Mouse (Mus musculus) myocyte (in vitro differentiated cells): ENCODE data around the gene Adamts8. TPM values are rescaled to one million over a fixed set of nuclear protein-coding genes. Genes with fewer than 3 reads are reported as not detected.

ENCODE experiments used
- H3K27me3 ChIP-seq: one replicate; pipeline ENCODE4 v1.6.1; 2011; ENCODE audit not compliant: control insufficient read depth, insufficient read depth, insufficient read length
- H3K36me3 ChIP-seq: one replicate; pipeline ENCODE4 v1.6.1; 2011; ENCODE audit not compliant: control insufficient read depth, insufficient read depth
- H3K4me2 ChIP-seq: one replicate; pipeline ENCODE4 v1.6.1; 2011; ENCODE audit warnings: low read depth, control low read depth
- H3K4me3 ChIP-seq: one replicate; pipeline ENCODE4 v1.5.1; 2011; ENCODE audit warnings: mild to moderate bottlenecking, control low read depth, moderate library complexity
- H3K79me2 ChIP-seq: one replicate; pipeline ENCODE4 v1.6.1; 2011; ENCODE audit not compliant: control insufficient read depth, insufficient read depth
- H3ac ChIP-seq: one replicate; pipeline ENCODE4 v1.6.1; 2011; ENCODE audit not compliant: control insufficient read depth, insufficient read length
- CEBPB ChIP-seq: IDR thresholded peaks from 2 replicates; pipeline ENCODE4 v1.6.1; 2011; ENCODE audit warnings: mild to moderate bottlenecking, moderate library complexity; ENCODE audit not compliant: poor library complexity, insufficient read depth, severe bottlenecking
- E2F4 ChIP-seq: IDR thresholded peaks from one replicate; pipeline ENCODE4 v1.6.1; 2011; ENCODE audit warnings: mild to moderate bottlenecking, control low read depth, moderate library complexity; ENCODE audit not compliant: insufficient read depth
- MAX ChIP-seq: IDR thresholded peaks from one replicate; pipeline ENCODE4 v1.6.1; 2011; ENCODE audit warnings: low read depth, mild to moderate bottlenecking, control low read depth
- MYOD1 ChIP-seq, 3 experiments: IDR thresholded peaks; one replicate each; pipeline ENCODE4 v1.6.1; 2011; ENCODE audit warnings: control low read depth in 2 of 3, low read depth in 2 of 3, mild to moderate bottlenecking in 2 of 3, moderate library complexity in 1 of 3; ENCODE audit not compliant: insufficient read length in 2 of 3, control insufficient read depth in 1 of 3
- MYOG ChIP-seq, 3 experiments: IDR thresholded peaks; one replicate each; pipeline ENCODE4 v1.6.1; 2011; ENCODE audit warnings: control low read depth in 2 of 3, low read depth in 2 of 3, mild to moderate bottlenecking in 2 of 3; ENCODE audit not compliant: insufficient read length in 2 of 3, control insufficient read depth in 1 of 3, insufficient read depth in 1 of 3
- POLR2A ChIP-seq: IDR thresholded peaks from one replicate; pipeline ENCODE4 v1.6.1; 2011; ENCODE audit warnings: low read depth, mild to moderate bottlenecking, control low read depth, moderate library complexity; ENCODE audit not compliant: insufficient read length
- POLR2AphosphoS2 ChIP-seq: IDR thresholded peaks from one replicate; pipeline ENCODE4 v1.6.1; 2011; ENCODE audit warnings: low read depth, control low read depth; ENCODE audit not compliant: insufficient read length
- REST ChIP-seq: IDR thresholded peaks from one replicate; pipeline ENCODE4 v1.6.1; 2011; ENCODE audit warnings: mild to moderate bottlenecking, control low read depth, moderate library complexity; ENCODE audit not compliant: insufficient read depth, insufficient read length
- SRF ChIP-seq: IDR thresholded peaks from one replicate; pipeline ENCODE4 v1.6.1; 2011; ENCODE audit warnings: low read depth; ENCODE audit not compliant: control insufficient read depth, insufficient read length
- TCF12 ChIP-seq: IDR thresholded peaks from one replicate; pipeline ENCODE4 v1.6.1; 2011; ENCODE audit warnings: mild to moderate bottlenecking, control low read depth; ENCODE audit not compliant: poor library complexity, insufficient read depth, severe bottlenecking
- TCF3 ChIP-seq: IDR thresholded peaks from one replicate; pipeline ENCODE4 v1.6.1; 2011; ENCODE audit warnings: low read depth, control low read depth; ENCODE audit not compliant: insufficient read length
- USF1 ChIP-seq: IDR thresholded peaks from one replicate; pipeline ENCODE4 v1.6.1; 2011; ENCODE audit warnings: low read depth, mild to moderate bottlenecking, control low read depth, moderate library complexity
- polyA plus RNA-seq: library from polyadenylated mRNA; unstranded; fragments of >200 nt; fragmentation: generic; extraction: Trizol; gene quantifications from one replicate; pipeline ENCODE4 v1.2.1, GENCODE M21; 2012; ENCODE audit warnings: missing spikeins

The Adamts8 gene
- polyA plus RNA-seq, 1 experiment: not detected

DNA sequence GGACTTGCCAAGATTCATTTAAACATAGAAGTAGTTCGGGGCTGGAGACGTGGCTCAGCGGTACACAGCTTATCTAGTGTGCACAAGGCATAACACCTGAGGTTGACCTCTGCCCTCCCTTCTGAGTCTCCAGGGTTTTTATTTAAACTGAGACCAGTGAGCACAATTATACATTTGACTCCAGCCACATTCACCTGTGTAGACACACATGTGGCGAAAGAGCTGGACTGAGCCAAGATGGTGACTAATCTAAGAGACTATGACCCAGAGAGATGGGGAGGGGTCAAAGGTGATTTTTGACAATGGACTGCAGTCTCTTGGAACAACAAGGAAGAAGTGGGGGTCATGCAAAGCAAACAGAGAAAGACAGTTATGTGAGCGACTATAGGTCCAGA, 34.1 kb upstream of the Adamts8 start:
- Histone ChIP-seq H3K36me3 (no peaks in the 10 kb centered on the region), H3K4me3 (no peak overlapping the region), H3ac (no peak overlapping the region), H3K4me2 (no peak overlapping the region), H3K79me2 (no peaks in the 10 kb centered on the region), H3K27me3 (no peaks in the 10 kb centered on the region)
- TF ChIP-seq MYOG (IDR thresholded peaks at IDR 0.05; ENCODE audit: control insufficient read depth in 1 of 3, insufficient read depth in 1 of 3, insufficient read length in 2 of 3, low read depth in 2 of 3): no peak
- no peak for TF ChIP-seq MAX
- no peak for TF ChIP-seq USF1
- TF ChIP-seq MYOD1 (IDR thresholded peaks at IDR 0.05; ENCODE audit: control insufficient read depth in 1 of 3, insufficient read length in 2 of 3, low read depth in 2 of 3): no peak
- no peak for TF ChIP-seq TCF12
- no peak for TF ChIP-seq REST
- TF ChIP-seq E2F4: no peak
- no peak for TF ChIP-seq POLR2A
- TF ChIP-seq SRF: no peak
- no peak for TF ChIP-seq POLR2AphosphoS2

DNA sequence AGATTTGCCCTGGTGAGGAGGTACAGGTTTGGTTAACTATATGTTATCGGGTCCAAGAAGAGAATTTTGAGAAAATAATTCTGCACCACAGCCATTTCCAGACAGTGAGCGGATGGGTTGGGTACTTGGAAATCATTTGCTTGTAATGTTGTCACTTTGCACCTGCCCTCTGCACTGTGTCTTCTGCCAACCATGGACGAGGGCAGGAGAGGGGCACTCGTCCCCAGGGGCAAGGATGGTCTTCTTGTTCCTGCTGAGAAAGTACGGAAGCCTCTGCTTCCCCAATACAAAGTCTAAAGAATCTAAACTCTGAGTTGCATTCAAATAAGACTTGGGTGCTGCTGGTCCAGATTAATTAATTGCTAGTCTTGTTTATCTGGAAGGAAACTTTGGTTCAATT, 33.4 kb upstream of the Adamts8 start:
- no peak overlapping the region for H3ac ChIP-seq
- H3K27me3 ChIP-seq: no peaks in the 10 kb centered on the region
- H3K4me3 ChIP-seq: no peak overlapping the region
- no peak overlapping the region for H3K4me2 ChIP-seq
- H3K36me3 ChIP-seq: no peaks in the 10 kb centered on the region
- no peak for TF ChIP-seq MAX
- no peak for TF ChIP-seq REST
- no peak for TF ChIP-seq TCF12
- TF ChIP-seq TCF3: no peak
- H3K79me2 ChIP-seq: no peaks in the 10 kb centered on the region

DNA sequence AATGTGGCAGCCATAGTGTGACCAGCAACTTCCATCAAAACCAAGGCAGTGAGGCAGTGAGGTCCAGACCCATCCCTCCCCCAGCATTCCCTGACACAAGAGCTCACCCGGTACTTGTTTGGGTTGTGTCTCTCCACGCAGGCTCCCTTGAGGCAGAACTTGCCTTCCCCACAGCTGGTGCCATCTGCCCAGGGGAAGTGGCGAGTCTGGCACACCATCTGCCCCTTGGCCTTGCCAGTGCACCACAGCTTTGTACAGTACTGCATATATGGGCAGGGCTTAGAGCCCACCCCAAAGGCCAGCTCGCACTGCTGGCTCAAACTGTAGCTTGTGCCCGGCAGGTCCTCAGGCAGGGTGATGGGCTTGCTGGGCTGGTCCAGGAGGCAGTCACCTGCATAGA, 31.9 kb upstream of the Adamts8 start:
- H3K79me2 ChIP-seq: no peaks in the 10 kb centered on the region
- H3K4me2 ChIP-seq: no peak overlapping the region
- H3ac ChIP-seq: no peak overlapping the region
- no peak overlapping the region for H3K4me3 ChIP-seq
- no peaks in the 10 kb centered on the region for H3K36me3 ChIP-seq
- no peak for TF ChIP-seq MYOG (IDR thresholded peaks at IDR 0.05; ENCODE audit: control insufficient read depth in 1 of 3, insufficient read depth in 1 of 3, insufficient read length in 2 of 3, low read depth in 2 of 3)
- TF ChIP-seq POLR2A: no peak
- TF ChIP-seq POLR2AphosphoS2: no peak
- no peak for TF ChIP-seq REST
- TF ChIP-seq E2F4: no peak
- TF ChIP-seq TCF3: no peak
- no peak for TF ChIP-seq CEBPB
- TF ChIP-seq MAX: no peak
- TF ChIP-seq MYOD1 (IDR thresholded peaks at IDR 0.05; ENCODE audit: control insufficient read depth in 1 of 3, insufficient read length in 2 of 3, low read depth in 2 of 3): no peak
- TF ChIP-seq USF1: no peak
- no peak for TF ChIP-seq TCF12
- TF ChIP-seq SRF: no peak
- H3K27me3 ChIP-seq: no peaks in the 10 kb centered on the region

DNA sequence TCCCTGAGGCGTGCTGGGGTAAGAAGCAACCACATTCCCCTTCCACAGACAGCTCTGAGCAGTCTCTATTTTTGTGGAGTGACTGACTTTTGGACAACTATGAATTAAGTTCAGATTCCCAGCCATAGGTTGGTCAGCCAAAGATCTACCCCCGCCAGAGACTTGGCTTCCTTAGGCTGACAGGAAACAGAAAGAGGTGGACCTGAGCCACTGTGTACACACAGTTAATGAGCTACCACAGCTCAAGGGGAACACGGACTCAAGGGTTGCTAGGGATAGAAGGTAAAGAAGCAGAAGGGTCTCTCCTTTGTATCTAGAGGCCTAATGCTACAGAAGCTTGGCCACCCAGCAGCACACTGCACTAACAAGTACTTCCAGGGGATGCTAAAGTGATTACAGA, 30.2 kb upstream of the Adamts8 start:
- Histone ChIP-seq H3K4me2 (no peak overlapping the region), H3ac (no peak overlapping the region), H3K4me3 (no peak overlapping the region), H3K36me3 (no peaks in the 10 kb centered on the region), H3K27me3 (no peaks in the 10 kb centered on the region), H3K79me2 (no peaks in the 10 kb centered on the region)
- TF ChIP-seq REST (no peak), MAX (no peak), POLR2AphosphoS2 (no peak), TCF3 (no peak), POLR2A (no peak), MYOD1 (IDR thresholded peaks at IDR 0.05; ENCODE audit: control insufficient read depth in 1 of 3, insufficient read length in 2 of 3, low read depth in 2 of 3) (no peak), USF1 (no peak), E2F4 (no peak), TCF12 (no peak), CEBPB (no peak), MYOG (IDR thresholded peaks at IDR 0.05; ENCODE audit: control insufficient read depth in 1 of 3, insufficient read depth in 1 of 3, insufficient read length in 2 of 3, low read depth in 2 of 3) (no peak), SRF (no peak)

DNA sequence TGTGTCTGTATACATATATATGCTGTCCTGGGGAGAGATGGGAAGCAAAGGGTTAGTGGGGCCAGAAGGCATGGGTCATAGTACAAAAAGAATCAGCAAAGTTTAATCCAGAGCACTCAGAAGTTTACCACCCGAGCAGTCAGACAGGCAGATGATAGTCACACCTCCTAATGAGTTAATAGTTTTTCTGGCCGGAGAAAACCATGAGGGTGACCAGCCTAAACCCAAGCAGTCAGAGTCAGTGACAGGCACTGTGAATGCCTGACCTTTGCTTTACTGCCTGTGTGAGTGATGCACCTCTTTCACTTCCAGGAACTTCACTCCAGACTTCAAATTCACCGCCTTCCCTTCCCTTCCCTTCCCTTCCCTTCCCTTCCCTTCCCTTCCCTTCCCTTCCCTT, 28.9 kb upstream of the Adamts8 start:
- Histone ChIP-seq H3K27me3 (no peaks in the 10 kb centered on the region), H3ac (no peak overlapping the region), H3K4me2 (no peak overlapping the region), H3K79me2 (no peaks in the 10 kb centered on the region), H3K4me3 (no peak overlapping the region), H3K36me3 (no peaks in the 10 kb centered on the region)
- no peak for TF ChIP-seq USF1
- no peak for TF ChIP-seq TCF12
- TF ChIP-seq E2F4: no peak
- TF ChIP-seq POLR2A: no peak
- no peak for TF ChIP-seq MYOG (IDR thresholded peaks at IDR 0.05; ENCODE audit: control insufficient read depth in 1 of 3, insufficient read depth in 1 of 3, insufficient read length in 2 of 3, low read depth in 2 of 3)
